Mouse (Mus musculus): ENCODE results near the gene Abhd17c. TPM values are rescaled to one million over a fixed set of nuclear protein-coding genes. Genes with fewer than 3 reads are reported as not detected.
A peak's percentile ranks its signal among the peaks of the same experiment; 100 is the strongest.

The Abhd17c gene
- polyA plus RNA-seq, 1 experiment from 2014 or later, result 68.8 TPM

DNA sequence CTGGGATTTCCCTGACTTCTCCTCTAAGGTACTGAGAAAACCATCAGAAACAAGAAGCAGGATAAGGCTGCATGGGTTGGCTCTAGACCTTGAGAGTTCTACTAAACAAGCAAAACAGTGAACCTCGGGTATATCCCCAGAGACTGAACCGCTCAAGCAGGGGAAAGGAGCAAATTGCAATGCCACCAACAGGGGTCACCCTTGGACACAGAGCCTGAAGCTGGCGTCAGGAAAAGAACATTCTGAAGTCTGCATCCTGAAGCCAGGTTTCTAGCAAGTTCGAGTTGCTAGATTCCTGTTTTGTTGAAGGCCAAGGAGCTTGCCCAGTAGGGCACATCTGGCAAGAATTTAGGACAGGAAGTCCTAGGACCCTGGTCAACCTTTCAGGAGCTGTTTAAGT lies 62.7 kb downstream of the Abhd17c start:
- WGBS, result 15% methylated on average over 4 of the region's 4 CpGs
- peaks cover 13% of the 10 kb centered on the region for H3K4me1 ChIP-seq
- H3K4me2 ChIP-seq (replicated peaks), result no peak overlapping the region
- H3K4me3 ChIP-seq, result no peak overlapping the region
- peaks cover 40% of the 10 kb centered on the region for H3K27me3 ChIP-seq
- H3K9ac ChIP-seq (replicated peaks), result no peak overlapping the region
- no peak overlapping the region for H3K27ac ChIP-seq (replicated peaks)
- no peaks in the 10 kb centered on the region for H3K36me3 ChIP-seq
- no peak for ATAC-seq (ENCODE audit: low FRiP score, low read depth)
- H3K9me3 ChIP-seq, result no peaks in the 10 kb centered on the region

DNA sequence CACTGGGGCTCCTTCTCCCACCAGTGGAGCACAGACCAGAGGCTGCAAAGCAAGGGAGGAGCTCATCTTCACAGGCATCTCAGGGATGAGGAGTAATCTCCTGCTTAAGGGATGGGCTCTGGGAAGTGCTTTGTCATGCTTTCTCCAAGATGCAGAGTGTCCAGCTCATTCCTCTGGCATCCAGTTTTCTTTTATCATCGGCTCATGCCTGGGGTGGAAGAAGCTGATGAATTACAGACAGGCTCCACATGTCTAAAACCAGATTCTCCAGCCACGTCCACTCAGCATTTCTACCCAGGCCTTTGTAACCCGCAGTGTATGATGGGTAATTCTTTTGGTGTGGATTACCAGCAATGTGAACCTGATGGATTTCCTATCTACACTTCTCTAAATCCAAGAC lies 63.5 kb downstream of the Abhd17c start:
- peaks cover 42% of the 10 kb centered on the region for H3K27me3 ChIP-seq
- no peak for ATAC-seq (ENCODE audit: low FRiP score, low read depth)
- WGBS, result 76% methylated on average over 3 of the region's 3 CpGs
- no peak overlapping the region for H3K4me3 ChIP-seq
- H3K4me1 ChIP-seq, result peaks cover 13% of the 10 kb centered on the region
- no peaks in the 10 kb centered on the region for H3K9me3 ChIP-seq
- no peak overlapping the region for H3K9ac ChIP-seq (replicated peaks)
- H3K36me3 ChIP-seq, result no peaks in the 10 kb centered on the region
- no peak overlapping the region for H3K4me2 ChIP-seq (replicated peaks)
- H3K27ac ChIP-seq (replicated peaks), result no peak overlapping the region

DNA sequence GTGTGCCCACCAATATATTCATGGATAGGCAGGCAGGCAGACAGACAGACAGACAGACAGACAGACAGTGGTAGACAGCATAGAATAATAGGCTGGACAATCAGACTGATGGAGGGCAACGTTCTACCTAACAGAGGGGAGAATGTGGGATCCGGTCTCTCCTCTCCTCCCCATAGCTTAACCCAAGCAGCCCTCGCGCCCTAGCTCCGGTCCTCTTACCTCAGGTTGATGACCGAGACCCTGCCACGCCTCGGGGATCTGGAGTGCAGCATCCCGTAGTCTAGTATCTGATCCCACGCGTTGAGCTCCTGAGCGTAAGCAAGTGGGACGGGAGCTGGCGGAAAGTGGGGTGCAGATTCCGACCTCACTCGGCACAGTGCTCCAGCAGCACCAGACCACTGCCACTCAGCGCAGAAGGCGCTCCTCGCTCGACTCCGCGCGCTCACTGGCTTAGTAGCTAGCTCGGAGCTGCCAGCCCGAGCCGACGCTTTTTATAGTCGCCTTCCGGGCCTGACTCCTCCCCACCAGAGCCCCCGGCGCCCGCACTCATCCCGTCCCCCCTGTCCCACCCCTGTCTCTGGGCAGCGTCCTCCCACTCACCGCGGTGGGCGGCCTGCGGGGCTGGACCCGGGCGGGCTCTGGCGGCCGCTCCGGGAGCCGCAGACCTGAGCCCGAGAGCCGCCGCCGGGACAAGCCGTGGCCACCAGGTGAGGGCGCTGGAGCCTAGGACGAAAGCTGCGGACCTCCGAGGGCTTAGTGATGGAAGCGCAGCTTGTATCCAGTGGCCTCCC lies 65.5 kb downstream of the Abhd17c start, which contains the start of gene Cemip:
TSS of gene Cemip (minus strand) at position 464 of the 791 bp plus-strand sequence.
- H3K27ac ChIP-seq (replicated peaks), result no peak within 1 kb of the TSS
- H3K4me1 ChIP-seq, result peaks cover 13% of the 10 kb centered on the region
- H3K9ac ChIP-seq (replicated peaks), result peak within 1 kb of the TSS; percentile 52; the same call in 1 of the 2 replicates
- peak; percentile 93 for ATAC-seq (ENCODE audit: low FRiP score, low read depth)
- peak within 1 kb of the TSS; percentile 52 for H3K4me3 ChIP-seq
- no peaks in the 10 kb centered on the region for H3K36me3 ChIP-seq
- WGBS, result under 1% methylated on average over 54 of the region's 54 CpGs
- peaks cover 50% of the 10 kb centered on the region for H3K27me3 ChIP-seq
- peak within 1 kb of the TSS; percentile 90 for H3K4me2 ChIP-seq (replicated peaks)
- H3K9me3 ChIP-seq, result no peaks in the 10 kb centered on the region

DNA sequence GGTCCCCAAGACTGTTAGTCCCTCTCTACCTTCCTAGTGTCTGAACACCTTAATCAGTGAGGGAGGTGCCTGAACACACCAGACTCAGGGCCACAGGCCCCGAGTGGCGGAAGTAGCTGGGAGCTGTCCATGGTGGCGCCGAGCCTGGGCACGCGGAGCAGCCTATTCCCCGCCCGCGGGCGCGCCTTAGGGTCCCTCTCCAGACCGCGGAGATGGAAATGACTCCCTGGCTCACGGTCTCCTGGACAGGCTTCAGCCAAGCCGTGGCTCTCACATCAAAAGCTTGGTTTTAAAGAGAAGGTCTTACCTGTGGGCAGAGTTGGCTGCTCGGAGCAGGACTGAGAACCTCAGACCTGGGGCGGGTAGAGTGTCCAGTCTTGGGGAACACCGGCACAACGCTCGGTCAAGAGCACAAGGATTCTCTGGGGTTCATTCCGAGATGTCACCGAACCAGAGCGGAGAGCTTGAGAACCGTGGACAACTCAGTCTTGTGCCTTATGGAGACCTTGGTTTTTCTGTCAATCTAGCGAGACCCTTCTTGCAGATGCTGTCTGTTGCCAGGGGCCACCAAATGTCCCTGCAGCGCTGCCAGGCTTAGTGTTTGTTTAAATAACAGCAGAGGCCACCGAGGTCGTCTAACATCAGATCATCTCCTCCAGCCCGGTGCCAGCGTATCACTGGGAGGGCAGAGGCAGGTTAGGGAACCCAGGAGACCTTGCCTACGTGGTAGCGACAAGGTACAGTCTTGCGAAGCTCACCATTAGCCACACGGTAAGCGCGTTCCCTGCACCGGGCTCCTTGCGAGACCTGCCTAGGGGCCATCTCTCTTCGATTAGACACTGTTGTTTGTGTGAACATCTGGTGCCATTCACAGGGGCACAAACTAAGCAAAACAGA lies 66.4 kb downstream of the Abhd17c start:
- Histone ChIP-seq H3K9ac (replicated peaks) (no peak overlapping the region), H3K4me1 (peaks cover 13% of the 10 kb centered on the region), H3K27ac (replicated peaks) (no peak overlapping the region), H3K27me3 (peaks cover 50% of the 10 kb centered on the region), H3K9me3 (no peaks in the 10 kb centered on the region), H3K36me3 (no peaks in the 10 kb centered on the region), H3K4me3 (peak overlapping the region; percentile 52), H3K4me2 (replicated peaks) (peak overlapping the region; percentile 90)
- ATAC-seq (ENCODE audit: low FRiP score, low read depth), result no peak
- WGBS, result 4% methylated on average over 39 of the region's 39 CpGs

GRCm38 (mm10) chr7:84077257-84078013 lies 74.3 kb downstream of the Abhd17c start:
- Histone ChIP-seq H3K27me3 (peaks cover 3% of the 10 kb centered on the region), H3K9ac (replicated peaks) (no peak overlapping the region), H3K9me3 (no peaks in the 10 kb centered on the region), H3K4me1 (no peaks in the 10 kb centered on the region), H3K27ac (replicated peaks) (no peak overlapping the region), H3K4me2 (replicated peaks) (no peak overlapping the region), H3K36me3 (no peaks in the 10 kb centered on the region), H3K4me3 (no peak overlapping the region)
- ATAC-seq (ENCODE audit: low FRiP score, low read depth), result no peak
- 79% methylated on average over 7 of the region's 7 CpGs for WGBS

GRCm38 (mm10) chr7:84074266-84074665 lies 77.4 kb downstream of the Abhd17c start:
- no peak for ATAC-seq (ENCODE audit: low FRiP score, low read depth)
- WGBS, result 66% methylated on average over 8 of the region's 8 CpGs
- Histone ChIP-seq H3K4me1 (no peaks in the 10 kb centered on the region), H3K4me2 (replicated peaks) (no peak overlapping the region), H3K36me3 (no peaks in the 10 kb centered on the region), H3K9me3 (no peaks in the 10 kb centered on the region), H3K27me3 (no peaks in the 10 kb centered on the region; the same call in 1 of the 2 replicates), H3K9ac (replicated peaks) (no peak overlapping the region), H3K27ac (replicated peaks) (no peak overlapping the region), H3K4me3 (no peak overlapping the region)

DNA sequence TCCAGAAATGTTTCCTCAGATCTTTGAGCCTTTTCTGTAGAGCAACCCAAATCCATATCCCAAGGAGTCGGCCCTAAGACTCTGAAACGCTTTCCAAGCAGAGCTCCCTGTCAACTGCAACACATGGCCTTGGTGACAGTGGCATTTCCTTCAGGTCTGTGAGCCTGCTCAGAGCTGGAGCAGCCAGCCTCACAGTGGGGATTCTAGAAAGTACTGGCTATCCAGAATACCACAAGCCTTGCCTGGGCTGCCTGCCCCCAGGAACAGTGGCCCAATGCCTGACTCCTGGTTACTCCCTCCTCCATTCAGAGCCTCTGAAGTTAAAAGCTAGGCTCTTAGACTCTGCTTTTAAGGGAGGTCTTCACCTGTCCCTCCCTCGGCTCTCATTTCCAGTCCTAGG lies 77.8 kb downstream of the Abhd17c start:
- Histone ChIP-seq H3K9me3 (no peaks in the 10 kb centered on the region), H3K36me3 (no peaks in the 10 kb centered on the region), H3K9ac (replicated peaks) (no peak overlapping the region), H3K4me1 (no peaks in the 10 kb centered on the region), H3K27me3 (no peaks in the 10 kb centered on the region; the same call in 1 of the 2 replicates), H3K4me2 (replicated peaks) (no peak overlapping the region), H3K27ac (replicated peaks) (no peak overlapping the region), H3K4me3 (no peak overlapping the region)
- 84% methylated on average over 3 of the region's 3 CpGs for WGBS
- no peak for ATAC-seq (ENCODE audit: low FRiP score, low read depth)

GRCm38 (mm10) chr7:84068931-84069330 lies 82.8 kb downstream of the Abhd17c start:
- H3K4me2 ChIP-seq (replicated peaks), result no peak overlapping the region
- WGBS, result 62% methylated on average over 5 of the region's 5 CpGs

GRCm38 (mm10) chr7:84059799-84060198 lies 91.9 kb downstream of the Abhd17c start:
- no peak overlapping the region for H3K4me2 ChIP-seq (replicated peaks)
- 94% methylated on average over 7 of the region's 7 CpGs for WGBS
- no peaks in the 10 kb centered on the region for H3K36me3 ChIP-seq
- H3K9ac ChIP-seq (replicated peaks), result no peak overlapping the region
- ATAC-seq (ENCODE audit: low FRiP score, low read depth), result no peak
- no peak overlapping the region for H3K4me3 ChIP-seq
- no peaks in the 10 kb centered on the region for H3K9me3 ChIP-seq
- no peaks in the 10 kb centered on the region for H3K4me1 ChIP-seq
- H3K27ac ChIP-seq (replicated peaks), result no peak overlapping the region
- H3K27me3 ChIP-seq, result no peaks in the 10 kb centered on the region

More at GRCm38 (mm10) chr7:84068931-84069330, 82.8 kb downstream of the Abhd17c start:
- Histone ChIP-seq H3K9me3 (no peaks in the 10 kb centered on the region), H3K27me3 (no peaks in the 10 kb centered on the region), H3K4me3 (no peak overlapping the region), H3K9ac (replicated peaks) (no peak overlapping the region), H3K27ac (replicated peaks) (no peak overlapping the region), H3K4me1 (no peaks in the 10 kb centered on the region), H3K36me3 (no peaks in the 10 kb centered on the region)
- no peak for ATAC-seq (ENCODE audit: low FRiP score, low read depth)

Data from midbrain, embryonic 12.5 days (tissue).